Mouse (Mus musculus) neural tube, embryonic 13.5 days (tissue): ENCODE data around the gene Ccdc92b. TPM values are rescaled to one million over a fixed set of nuclear protein-coding genes. Genes with fewer than 3 reads are reported as not detected.

ENCODE experiments used
- ATAC-seq: fragments of 200-750 bp; cut with Nextera tagmentation; 2 replicates; pipeline ENCODE4 v1.8.0; 2017; ENCODE audit warnings: low read depth, mild to moderate bottlenecking, moderate TSS enrichment, moderate library complexity
- H3K27ac ChIP-seq: fragments of 300-500 bp; sonication (generic); replicated peaks from 2 replicates; pipeline ENCODE4 v1.5.1; 2015; ENCODE audit warnings: moderate library complexity, mild to moderate bottlenecking, inconsistent platforms
- H3K27me3 ChIP-seq: fragments of 300-500 bp; sonication (generic); 2 replicates; pipeline ENCODE4 v1.6.1; 2015; ENCODE audit warnings: mild to moderate bottlenecking, inconsistent platforms
- H3K36me3 ChIP-seq: fragments of 300-500 bp; sonication (generic); 2 replicates; pipeline ENCODE4 v1.6.1; 2015; ENCODE audit warnings: mild to moderate bottlenecking, inconsistent platforms
- H3K4me1 ChIP-seq: fragments of 300-500 bp; sonication (generic); replicated peaks from 2 replicates; pipeline ENCODE4 v1.6.1; 2015; ENCODE audit warnings: inconsistent platforms
- H3K4me2 ChIP-seq: fragments of 300-500 bp; sonication (generic); 2 replicates; pipeline ENCODE4 v1.6.1; 2015; ENCODE audit warnings: inconsistent platforms, mild to moderate bottlenecking, moderate library complexity
- H3K4me3 ChIP-seq: fragments of 300-500 bp; sonication (generic); 2 replicates; pipeline ENCODE4 v1.5.1; 2015; ENCODE audit warnings: mild to moderate bottlenecking, inconsistent platforms
- H3K9ac ChIP-seq: fragments of 300-500 bp; sonication (generic); 2 replicates; pipeline ENCODE4 v1.6.1; 2015; ENCODE audit warnings: moderate library complexity, mild to moderate bottlenecking, inconsistent platforms
- H3K9me3 ChIP-seq: fragments of 300-500 bp; sonication (generic); 2 replicates; pipeline ENCODE4 v1.6.1; 2016; ENCODE audit warnings: inconsistent platforms
- WGBS: fragments of 180-500 bp; shearing (Covaris S2); methylation state at CpG from one replicate; pipeline ENCODE4 v1.1.7; 2015; 5-methylcytosine and 5-hydroxymethylcytosine counted together
- polyA plus RNA-seq: library from polyadenylated mRNA; unstranded; fragments of >200 nt; fragmentation: Nextera tagmentation; extraction: Ambion mirVana; gene quantifications from 2 replicates; pipeline ENCODE4 v1.2.1, GENCODE M21; 2015

Gene Ccdc92b
- polyA plus RNA-seq, 1 experiment from 2014 or later: 2.1 TPM

- ATAC-seq: no peak
- 89% methylated on average over 3 of the region's 3 CpGs for WGBS
- no peak overlapping the region for H3K9ac ChIP-seq
- H3K4me1 ChIP-seq: no peaks in the 10 kb centered on the region
- H3K36me3 ChIP-seq: peaks cover 100% of the 10 kb centered on the region
- H3K4me3 ChIP-seq: no peak overlapping the region
- no peak overlapping the region for H3K4me2 ChIP-seq
- no peaks in the 10 kb centered on the region for H3K27me3 ChIP-seq
- no peaks in the 10 kb centered on the region for H3K9me3 ChIP-seq
- no peak overlapping the region for H3K27ac ChIP-seq
These were observed 44.9 kb downstream of the Ccdc92b start for GRCm38 (mm10) chr11:74664279-74664678.

GRCm38 (mm10) chr11:74664906-74665305, 45.5 kb downstream of the Ccdc92b start:
- H3K4me2 ChIP-seq: no peak overlapping the region
- no peaks in the 10 kb centered on the region for H3K9me3 ChIP-seq
- H3K36me3 ChIP-seq: peaks cover 100% of the 10 kb centered on the region
- H3K9ac ChIP-seq: no peak overlapping the region
- H3K4me1 ChIP-seq: no peaks in the 10 kb centered on the region
- no peak overlapping the region for H3K4me3 ChIP-seq
- H3K27ac ChIP-seq: no peak overlapping the region
- WGBS: 93% methylated on average over 8 of the region's 8 CpGs
- H3K27me3 ChIP-seq: no peaks in the 10 kb centered on the region
- no peak for ATAC-seq

- Histone ChIP-seq H3K27me3 (no peaks in the 10 kb centered on the region), H3K4me1 (no peaks in the 10 kb centered on the region), H3K9me3 (no peaks in the 10 kb centered on the region), H3K9ac (no peak overlapping the region), H3K27ac (no peak overlapping the region), H3K36me3 (peaks cover 95% of the 10 kb centered on the region), H3K4me3 (no peak overlapping the region), H3K4me2 (no peak overlapping the region)
- whole genome bisulfite sequencing: 96% methylated on average over 17 of the region's 17 CpGs
- ATAC-seq: no peak
These were observed 46.4 kb downstream of the Ccdc92b start for GRCm38 (mm10) chr11:74665631-74666283.

- H3K9me3 ChIP-seq: no peaks in the 10 kb centered on the region
- no peaks in the 10 kb centered on the region for H3K4me1 ChIP-seq
- no peak overlapping the region for H3K27ac ChIP-seq
- no peaks in the 10 kb centered on the region for H3K27me3 ChIP-seq
- H3K36me3 ChIP-seq: peaks cover 90% of the 10 kb centered on the region
- H3K4me2 ChIP-seq: no peak overlapping the region
- H3K9ac ChIP-seq: no peak overlapping the region
- no peak for ATAC-seq
- 95% methylated on average over 5 of the region's 5 CpGs for WGBS
- no peak overlapping the region for H3K4me3 ChIP-seq
These were observed 46.9 kb downstream of the Ccdc92b start for GRCm38 (mm10) chr11:74666284-74666652.

- Histone ChIP-seq H3K27me3 (no peaks in the 10 kb centered on the region), H3K4me3 (no peak overlapping the region), H3K27ac (no peak overlapping the region), H3K36me3 (peaks cover 83% of the 10 kb centered on the region), H3K4me2 (no peak overlapping the region), H3K4me1 (no peaks in the 10 kb centered on the region), H3K9ac (no peak overlapping the region), H3K9me3 (no peaks in the 10 kb centered on the region)
- no peak for ATAC-seq
- 96% methylated on average over 14 of the region's 14 CpGs for WGBS
These were observed 47.6 kb downstream of the Ccdc92b start for GRCm38 (mm10) chr11:74666776-74667581.

GRCm38 (mm10) chr11:74667582-74668010, 48.2 kb downstream of the Ccdc92b start:
- H3K27ac ChIP-seq: no peak overlapping the region
- no peaks in the 10 kb centered on the region for H3K27me3 ChIP-seq
- 97% methylated on average over 13 of the region's 13 CpGs for WGBS
- H3K9me3 ChIP-seq: no peaks in the 10 kb centered on the region
- no peak overlapping the region for H3K9ac ChIP-seq
- ATAC-seq: no peak
- H3K4me3 ChIP-seq: no peak overlapping the region
- H3K4me2 ChIP-seq: no peak overlapping the region
- H3K4me1 ChIP-seq: no peaks in the 10 kb centered on the region
- peaks cover 77% of the 10 kb centered on the region for H3K36me3 ChIP-seq

GRCm38 (mm10) chr11:74668466-74668865, 49.1 kb downstream of the Ccdc92b start:
- H3K27ac ChIP-seq: no peak overlapping the region
- H3K4me2 ChIP-seq: no peak overlapping the region
- no peak overlapping the region for H3K9ac ChIP-seq
- H3K4me1 ChIP-seq: no peaks in the 10 kb centered on the region
- 89% methylated on average over 5 of the region's 5 CpGs for WGBS
- H3K36me3 ChIP-seq: peaks cover 76% of the 10 kb centered on the region
- H3K27me3 ChIP-seq: no peaks in the 10 kb centered on the region
- H3K4me3 ChIP-seq: no peak overlapping the region
- no peaks in the 10 kb centered on the region for H3K9me3 ChIP-seq
- ATAC-seq: no peak

GRCm38 (mm10) chr11:74668971-74669370, 49.6 kb downstream of the Ccdc92b start:
- Histone ChIP-seq H3K4me1 (no peaks in the 10 kb centered on the region), H3K27ac (no peak overlapping the region), H3K4me2 (no peak overlapping the region), H3K9ac (no peak overlapping the region), H3K4me3 (no peak overlapping the region), H3K9me3 (no peaks in the 10 kb centered on the region), H3K27me3 (no peaks in the 10 kb centered on the region), H3K36me3 (peaks cover 75% of the 10 kb centered on the region)
- 96% methylated on average over 2 of the region's 2 CpGs for WGBS
- no peak for ATAC-seq

- no peak for ATAC-seq
- peaks cover 74% of the 10 kb centered on the region for H3K36me3 ChIP-seq
- no peak overlapping the region for H3K27ac ChIP-seq
- H3K27me3 ChIP-seq: no peaks in the 10 kb centered on the region
- H3K4me1 ChIP-seq: no peaks in the 10 kb centered on the region
- no peak overlapping the region for H3K4me2 ChIP-seq
- H3K9me3 ChIP-seq: no peaks in the 10 kb centered on the region
- H3K9ac ChIP-seq: no peak overlapping the region
- no peak overlapping the region for H3K4me3 ChIP-seq
These were observed 50.7 kb downstream of the Ccdc92b start for GRCm38 (mm10) chr11:74670151-74670550.

- ATAC-seq: no peak
- H3K9me3 ChIP-seq: no peaks in the 10 kb centered on the region
- peaks cover 69% of the 10 kb centered on the region for H3K36me3 ChIP-seq
- H3K4me2 ChIP-seq: no peak overlapping the region
- 73% methylated on average over 1 of the region's 1 CpGs for WGBS
- no peaks in the 10 kb centered on the region for H3K27me3 ChIP-seq
- no peak overlapping the region for H3K9ac ChIP-seq
- no peak overlapping the region for H3K4me3 ChIP-seq
- H3K27ac ChIP-seq: no peak overlapping the region
- H3K4me1 ChIP-seq: no peaks in the 10 kb centered on the region
These were observed 51.6 kb downstream of the Ccdc92b start for GRCm38 (mm10) chr11:74671013-74671412.

GRCm38 (mm10) chr11:74671839-74672238, 52.4 kb downstream of the Ccdc92b start:
- H3K9me3 ChIP-seq: no peaks in the 10 kb centered on the region
- no peaks in the 10 kb centered on the region for H3K4me1 ChIP-seq
- ATAC-seq: no peak
- no peak overlapping the region for H3K27ac ChIP-seq
- no peaks in the 10 kb centered on the region for H3K27me3 ChIP-seq
- WGBS: 91% methylated on average over 5 of the region's 5 CpGs
- no peak overlapping the region for H3K4me3 ChIP-seq
- peaks cover 64% of the 10 kb centered on the region for H3K36me3 ChIP-seq
- H3K4me2 ChIP-seq: no peak overlapping the region
- no peak overlapping the region for H3K9ac ChIP-seq

- ATAC-seq: no peak
- H3K36me3 ChIP-seq: peaks cover 64% of the 10 kb centered on the region
- H3K27me3 ChIP-seq: no peaks in the 10 kb centered on the region
- 88% methylated on average over 6 of the region's 6 CpGs for WGBS
- H3K4me2 ChIP-seq: no peak overlapping the region
- H3K4me1 ChIP-seq: no peaks in the 10 kb centered on the region
- H3K9ac ChIP-seq: no peak overlapping the region
- H3K4me3 ChIP-seq: no peak overlapping the region
- no peak overlapping the region for H3K27ac ChIP-seq
- no peaks in the 10 kb centered on the region for H3K9me3 ChIP-seq
These were observed 53.6 kb downstream of the Ccdc92b start for GRCm38 (mm10) chr11:74672901-74673513.
